Mouse (Mus musculus) stomach, postnatal 0 days (tissue): ENCODE measurements around the gene Krt8. TPM values are rescaled to one million over a fixed set of nuclear protein-coding genes. Genes with fewer than 3 reads are reported as not detected.

Source experiments
- ATAC-seq: fragments of 200-750 bp; cut with Nextera tagmentation; 2 replicates; pipeline ENCODE4 v1.8.0; 2017; ENCODE audit not compliant: low FRiP score, low TSS enrichment
- DNase-seq: peaks from one replicate; pipeline ENCODE4 v3.0.0-alpha.2; 2016; ENCODE audit warnings: low spot score
- H3K27ac ChIP-seq: fragments of 300-500 bp; sonication (generic); replicated peaks from 2 replicates; pipeline ENCODE4 v1.5.1; 2014; ENCODE audit warnings: mild to moderate bottlenecking, control low read depth
- H3K27me3 ChIP-seq: fragments of 300-500 bp; sonication (generic); 2 replicates; pipeline ENCODE4 v1.6.1; 2014; ENCODE audit warnings: low read length; ENCODE audit not compliant: control insufficient read depth, insufficient read depth
- H3K36me3 ChIP-seq: fragments of 300-500 bp; sonication (generic); 2 replicates; pipeline ENCODE4 v1.6.1; 2014; ENCODE audit warnings: low read length, mixed read lengths; ENCODE audit not compliant: control insufficient read depth, insufficient read depth
- H3K4me1 ChIP-seq: fragments of 300-500 bp; sonication (generic); replicated peaks from 2 replicates; pipeline ENCODE4 v1.6.1; 2014; ENCODE audit warnings: antibody characterized with exemption; ENCODE audit not compliant: control insufficient read depth, insufficient read depth
- H3K4me2 ChIP-seq: fragments of 300-500 bp; sonication (generic); replicated peaks from 2 replicates; pipeline ENCODE4 v1.6.1; 2014; ENCODE audit warnings: low read depth, mild to moderate bottlenecking, control low read depth, moderate library complexity
- H3K4me3 ChIP-seq: fragments of 300-500 bp; sonication (generic); 2 replicates; pipeline ENCODE4 v1.5.1; 2014; ENCODE audit warnings: low read depth, low read length, control low read depth
- H3K9ac ChIP-seq: fragments of 300-500 bp; sonication (generic); 2 replicates; pipeline ENCODE4 v1.6.1; 2014; ENCODE audit warnings: mild to moderate bottlenecking, low read length, control low read depth, mixed read lengths
- H3K9me3 ChIP-seq: fragments of 300-500 bp; sonication (generic); 2 replicates; pipeline ENCODE4 v1.6.1; 2016; ENCODE audit warnings: low read length; ENCODE audit not compliant: control insufficient read depth
- CTCF ChIP-seq: IDR thresholded peaks from 2 replicates; pipeline ENCODE4 v1.5.1; 2016; ENCODE audit warnings: antibody characterized with exemption, low read depth, mild to moderate bottlenecking, moderate library complexity
- EP300 ChIP-seq: optimal IDR thresholded peaks from 2 replicates; pipeline ENCODE3; 2016; ENCODE audit warnings: antibody characterized with exemption
- WGBS: fragments of 180-500 bp; shearing (Covaris S2); extraction: QIAGEN DNeasy Blood & Tissue Kit; methylation state at CpG from one replicate; pipeline ENCODE4 v1.1.7; 2014; 5-methylcytosine and 5-hydroxymethylcytosine counted together
- polyA plus RNA-seq: library from polyadenylated mRNA; unstranded; fragments of >200 nt; fragmentation: Nextera tagmentation; extraction: Ambion mirVana; gene quantifications from 2 replicates; pipeline ENCODE4 v1.2.1, GENCODE M21; 2015

The Krt8 gene
- polyA plus RNA-seq, 1 experiment from 2014 or later, result 1,902 TPM

DNA sequence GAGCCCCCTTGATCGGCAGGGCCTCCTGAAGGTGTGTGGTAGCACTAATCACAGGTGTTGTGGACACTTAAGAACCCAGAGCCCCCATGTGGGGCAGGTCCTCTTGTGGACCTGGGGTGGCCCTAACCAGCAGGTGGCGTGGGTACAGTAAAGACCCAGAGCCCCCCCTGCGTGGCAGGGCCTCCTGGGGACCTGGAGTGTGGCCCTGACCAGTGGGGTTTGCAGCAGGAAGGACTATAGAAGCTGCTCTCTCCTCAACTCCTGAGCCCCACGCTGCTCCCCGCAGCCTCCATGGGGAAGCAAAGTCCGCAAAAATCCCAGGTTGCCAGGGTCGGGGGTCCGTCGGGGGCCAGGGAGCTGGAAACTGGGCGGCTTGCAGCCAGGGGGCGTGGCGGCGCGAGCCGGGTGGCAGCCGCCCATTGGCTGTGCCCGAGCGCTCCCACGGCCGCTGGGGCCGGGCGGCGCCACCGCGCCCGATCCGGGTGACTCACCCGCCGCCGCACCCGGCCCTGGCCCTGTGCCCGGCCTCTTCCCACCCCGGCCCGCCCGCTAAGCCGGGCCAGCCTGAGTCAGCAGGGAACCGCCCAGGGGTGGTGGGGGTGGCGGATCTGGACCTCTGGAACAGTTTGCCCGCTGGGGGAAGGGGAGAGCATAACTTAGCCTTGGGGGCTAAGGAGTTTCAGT is 27.1 kb downstream of the Krt8 start:
- peak overlapping the region; percentile 68 for H3K9ac ChIP-seq
- no peaks in the 10 kb centered on the region for H3K9me3 ChIP-seq
- H3K4me2 ChIP-seq, result peak overlapping the region; percentile 50
- no peaks in the 10 kb centered on the region for H3K36me3 ChIP-seq
- DNase-seq, result peak; percentile 98
- H3K4me1 ChIP-seq, result peaks cover 28% of the 10 kb centered on the region
- ATAC-seq, result peak; percentile 86
- H3K4me3 ChIP-seq, result 0 out of 2 replicates have a peak overlapping the region, but pooled peaks have one; percentile 10
- WGBS, result 2% methylated on average over 37 of the region's 39 CpGs
- no peaks in the 10 kb centered on the region for H3K27me3 ChIP-seq
- H3K27ac ChIP-seq, result peak overlapping the region; percentile 99
- TF ChIP-seq EP300 (peak; percentile 75), CTCF (peak; percentile 34)

DNA sequence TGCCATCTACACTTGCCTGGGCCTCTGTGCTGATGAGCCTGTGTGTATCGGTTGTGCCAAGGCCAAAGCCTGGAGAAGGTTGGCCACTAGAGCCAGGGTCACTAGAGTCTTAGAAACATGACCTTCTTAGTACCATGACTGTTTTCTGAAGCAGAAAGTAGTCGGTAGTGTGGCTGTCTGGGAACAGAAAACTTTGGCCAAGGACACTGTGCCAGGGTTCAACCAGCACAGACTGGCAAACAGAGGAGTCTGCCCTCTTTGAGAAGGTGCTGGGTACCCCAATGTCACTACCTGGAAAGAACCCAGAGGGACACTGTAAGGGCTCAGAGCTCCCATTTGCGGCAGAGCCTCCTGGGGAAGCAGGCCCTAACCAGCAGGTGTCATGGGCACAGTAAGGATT is 27.6 kb downstream of the Krt8 start:
- peak overlapping the region; percentile 99 for H3K27ac ChIP-seq
- H3K27me3 ChIP-seq, result no peaks in the 10 kb centered on the region
- no peak overlapping the region for H3K4me3 ChIP-seq
- TF ChIP-seq CTCF, result no peak
- TF ChIP-seq EP300, result no peak
- DNase-seq, result no peak
- no peak for ATAC-seq
- H3K4me1 ChIP-seq, result peaks cover 28% of the 10 kb centered on the region
- no peaks in the 10 kb centered on the region for H3K9me3 ChIP-seq
- peak overlapping the region; percentile 68 for H3K9ac ChIP-seq
- H3K4me2 ChIP-seq, result peak overlapping the region; percentile 50; the same call in 1 of the 2 replicates
- no peaks in the 10 kb centered on the region for H3K36me3 ChIP-seq
- WGBS, result 36% methylated on average over 3 of the region's 3 CpGs

DNA sequence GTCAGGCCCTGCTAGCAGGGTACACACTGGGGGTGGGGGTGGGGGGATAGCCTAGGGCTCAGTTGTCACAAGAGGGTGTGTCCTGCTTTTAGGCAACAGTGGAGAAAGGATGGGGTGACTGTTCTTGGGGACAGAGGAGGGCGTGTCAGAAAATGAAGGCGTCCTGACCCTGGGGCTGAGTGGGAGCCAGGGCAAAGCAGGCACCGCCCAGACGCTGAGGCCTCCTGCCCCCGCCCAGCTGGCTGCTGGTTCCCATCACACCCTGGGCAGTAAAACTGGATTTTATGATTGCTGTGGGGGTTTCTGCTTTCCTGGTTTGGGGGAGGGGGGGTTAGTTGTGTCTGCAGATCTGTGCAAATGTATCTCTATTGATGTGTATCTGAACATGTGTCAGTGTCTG is 28.3 kb downstream of the Krt8 start:
- 26% methylated on average over 5 of the region's 5 CpGs for WGBS
- peak; percentile 62 for ATAC-seq
- H3K4me3 ChIP-seq, result no peak overlapping the region
- H3K27ac ChIP-seq, result peak overlapping the region; percentile 99
- peak overlapping the region; percentile 23; the same call in 1 of the 2 replicates for H3K9ac ChIP-seq
- peaks cover 28% of the 10 kb centered on the region for H3K4me1 ChIP-seq
- H3K4me2 ChIP-seq, result no peak overlapping the region
- H3K36me3 ChIP-seq, result no peaks in the 10 kb centered on the region
- no peaks in the 10 kb centered on the region for H3K27me3 ChIP-seq
- peak; percentile 84 for DNase-seq
- H3K9me3 ChIP-seq, result no peaks in the 10 kb centered on the region
- TF ChIP-seq EP300 (peak; percentile 88), CTCF (no peak)

DNA sequence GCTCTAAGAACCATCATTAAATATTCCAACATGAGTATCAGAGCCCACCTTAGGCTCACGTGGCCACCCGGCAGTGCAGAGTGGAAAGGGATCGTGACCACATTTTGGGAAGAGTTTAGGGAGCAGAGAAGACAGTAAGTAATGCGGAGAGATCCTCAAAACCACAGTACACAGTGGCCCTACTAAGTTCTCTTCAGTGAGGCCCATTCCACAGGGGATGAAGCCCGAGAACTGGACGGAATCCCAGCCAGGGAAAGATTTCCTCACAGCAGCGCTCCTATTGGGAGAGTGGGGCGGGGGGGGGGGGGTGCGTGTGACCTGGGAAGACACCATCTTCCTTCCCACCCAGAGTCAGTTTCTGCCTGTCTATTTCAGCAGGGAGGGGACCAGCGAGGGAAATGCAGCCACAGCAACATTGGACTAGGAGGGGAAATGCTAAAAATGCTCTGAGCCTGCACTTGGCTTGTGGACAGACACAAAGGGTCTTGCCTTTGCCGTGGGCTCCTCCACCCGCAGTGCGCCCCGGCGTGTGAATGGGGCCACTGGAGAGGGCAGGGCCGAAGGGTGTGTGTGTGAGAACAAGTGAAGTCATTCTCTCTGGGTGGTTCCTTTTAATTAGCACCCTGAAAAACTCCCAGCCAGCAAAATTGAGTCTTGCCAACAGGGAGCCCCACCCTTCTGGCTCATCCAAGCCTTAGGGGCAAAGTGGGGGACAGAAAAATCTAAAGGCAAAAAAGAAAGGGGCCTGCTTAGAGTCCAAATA is 30.0 kb downstream of the Krt8 start:
- Histone ChIP-seq H3K4me3 (no peak overlapping the region), H3K9ac (peak overlapping the region; percentile 55), H3K27me3 (no peaks in the 10 kb centered on the region), H3K4me1 (peaks cover 30% of the 10 kb centered on the region), H3K27ac (peak overlapping the region; percentile 99), H3K4me2 (peak overlapping the region; percentile 23), H3K36me3 (no peaks in the 10 kb centered on the region), H3K9me3 (no peaks in the 10 kb centered on the region)
- no peak for TF ChIP-seq CTCF
- TF ChIP-seq EP300, result no peak
- DNase-seq, result peak; percentile 65
- 39% methylated on average over 16 of the region's 16 CpGs for WGBS
- no peak for ATAC-seq

GRCm38 (mm10) chr15:101973414-101974077 is 30.7 kb downstream of the Krt8 start:
- no peak for TF ChIP-seq EP300
- TF ChIP-seq CTCF, result peak; percentile 99
- peak; percentile 96 for DNase-seq
- peak overlapping the region; percentile 99 for H3K27ac ChIP-seq
- peaks cover 30% of the 10 kb centered on the region for H3K4me1 ChIP-seq
- peak overlapping the region; percentile 23 for H3K4me2 ChIP-seq
- H3K9ac ChIP-seq, result peak overlapping the region; percentile 55
- H3K36me3 ChIP-seq, result no peaks in the 10 kb centered on the region
- H3K27me3 ChIP-seq, result no peaks in the 10 kb centered on the region
- WGBS, result 12% methylated on average over 15 of the region's 15 CpGs
- H3K9me3 ChIP-seq, result no peaks in the 10 kb centered on the region
- H3K4me3 ChIP-seq, result no peak overlapping the region
- ATAC-seq, result peak; percentile 19; the same call in 1 of the 2 replicates
